Mouse (Mus musculus): ENCODE results near the gene Ppt1.

The Ppt1 gene

GRCm38 (mm10) chr4:122870741-122871140 lies 34.7 kb downstream of the Ppt1 start:
- DNase-seq, result no peak

DNA sequence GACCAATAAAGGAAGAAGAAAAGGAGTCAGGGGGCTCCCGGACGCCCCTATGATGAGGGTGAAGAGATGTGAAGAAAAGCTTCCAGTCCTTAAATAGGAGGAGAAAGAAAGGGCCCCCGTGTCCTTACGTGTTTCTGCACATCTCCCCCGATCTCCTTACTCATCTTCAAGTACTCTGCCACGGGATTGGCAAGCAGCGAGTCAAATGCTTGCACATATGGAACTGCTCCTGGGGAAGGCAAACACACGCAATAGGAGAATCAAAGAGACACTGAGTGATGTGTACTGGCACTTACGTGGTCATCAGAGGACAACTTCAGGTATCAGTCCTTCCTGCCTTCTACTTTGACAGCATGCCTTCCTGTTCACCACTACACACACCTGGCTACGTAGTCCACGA lies 35.2 kb downstream of the Ppt1 start:
- no peak for DNase-seq

DNA sequence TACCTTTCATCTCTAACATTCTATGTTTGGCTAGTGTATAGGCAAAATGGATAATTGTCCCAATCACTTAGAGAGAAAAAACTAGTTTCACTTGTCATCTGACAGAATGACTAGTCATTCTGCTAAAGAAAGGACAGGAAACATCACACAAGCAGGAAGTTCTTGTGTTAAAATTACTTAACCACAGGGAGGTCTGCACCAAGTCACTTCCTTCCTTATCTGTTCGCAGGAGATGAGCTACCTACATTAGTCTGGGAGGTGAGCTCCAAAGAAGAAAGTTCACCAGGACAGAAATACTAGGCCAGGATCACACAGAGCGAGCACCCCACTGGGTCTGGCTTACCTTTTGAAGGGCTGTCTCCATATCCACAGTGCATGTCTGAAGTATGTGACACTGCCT lies 35.9 kb downstream of the Ppt1 start:
- no peak for DNase-seq

- no peak for DNase-seq
Observed at GRCm38 (mm10) chr4:122873003-122873402, 37.0 kb downstream of the Ppt1 start.

GRCm38 (mm10) chr4:122873512-122873911 lies 37.5 kb downstream of the Ppt1 start:
- no peak for DNase-seq

DNA sequence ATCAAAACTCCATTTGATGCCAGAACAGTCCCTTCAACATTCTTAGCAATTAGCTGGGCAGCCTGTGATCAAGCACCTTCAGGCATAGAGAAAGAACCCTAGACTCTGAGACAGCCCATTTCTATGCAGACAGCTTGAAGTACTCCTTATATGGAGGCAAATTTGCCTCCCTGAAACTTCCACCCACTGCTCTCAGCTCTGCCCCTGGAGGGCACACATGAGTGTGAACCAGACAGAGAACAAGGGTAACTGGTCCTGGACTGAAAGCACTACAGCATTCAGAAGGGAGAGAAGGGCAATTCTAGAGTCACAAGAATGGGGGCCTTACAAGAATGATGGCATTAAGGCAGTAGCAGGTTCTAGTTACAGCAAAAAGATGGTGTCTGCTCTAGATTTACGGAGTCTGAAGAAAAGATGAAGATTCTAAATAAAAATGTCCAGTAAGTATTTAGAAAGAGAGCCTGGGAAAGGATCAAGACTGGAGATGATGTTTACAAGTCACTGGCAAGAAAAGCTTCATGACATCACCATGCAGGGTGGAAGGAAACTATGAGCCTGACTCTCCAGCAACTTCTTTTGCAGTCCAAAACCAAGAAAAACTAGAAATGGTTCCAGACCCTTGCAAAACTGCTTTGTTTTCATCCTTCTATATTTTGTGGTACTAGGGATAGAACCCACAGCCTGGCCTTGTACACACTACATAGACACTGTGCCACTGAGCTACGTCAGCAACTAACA lies 42.5 kb downstream of the Ppt1 start:
- DNase-seq, result no peak

GRCm38 (mm10) chr4:122882544-122882943 lies 46.5 kb downstream of the Ppt1 start:
- no peak for DNase-seq

GRCm38 (mm10) chr4:122883294-122883693 lies 47.3 kb downstream of the Ppt1 start:
- no peak for DNase-seq

- no peak for DNase-seq
Observed at GRCm38 (mm10) chr4:122884051-122884450, 48.0 kb downstream of the Ppt1 start.

GRCm38 (mm10) chr4:122884481-122885340 lies 48.7 kb downstream of the Ppt1 start:
- DNase-seq, result peak; percentile 18

DNA sequence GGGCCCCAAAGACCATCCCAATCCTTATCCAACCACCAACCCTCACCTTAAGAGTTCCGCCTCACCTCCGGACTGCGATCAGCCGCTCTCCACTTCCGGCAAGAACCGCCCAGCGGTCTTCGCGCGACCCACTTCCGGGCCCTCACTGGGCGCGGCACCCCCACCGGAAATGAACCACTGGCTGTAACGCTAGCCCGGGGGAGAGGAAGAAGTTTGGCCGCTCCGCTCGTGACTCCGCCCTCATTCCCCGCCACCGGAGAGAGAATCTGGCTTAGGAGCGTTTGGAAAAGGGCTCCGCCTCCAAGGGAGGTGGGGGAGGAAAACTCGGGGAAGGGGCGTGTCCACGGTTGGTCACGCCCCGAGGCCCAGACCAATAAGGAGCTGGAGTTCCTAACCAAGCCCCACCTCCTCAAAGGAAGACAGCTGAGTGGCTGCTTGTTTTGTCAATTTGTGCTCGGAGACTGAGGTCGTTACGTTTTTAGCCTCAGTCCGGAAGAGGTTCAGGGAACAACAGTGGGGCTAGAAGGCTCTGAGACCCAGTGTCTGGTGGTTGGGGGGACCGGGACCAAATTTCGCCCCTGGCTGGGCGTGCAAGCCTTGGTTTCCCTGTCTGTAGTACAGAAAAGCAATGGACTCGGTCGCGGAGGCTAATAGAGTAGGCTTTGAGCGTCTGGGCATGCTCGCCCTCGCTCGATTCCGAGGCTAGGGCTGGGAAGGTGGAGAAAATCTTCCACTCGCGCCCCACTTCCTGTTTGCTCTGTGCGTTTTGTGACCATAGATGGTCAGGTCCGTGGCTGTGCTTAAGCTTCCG lies 49.9 kb downstream of the Ppt1 start, which contains the start of gene Cap1:
TSS of gene Cap1 (minus strand) at position 289 of the 811 bp plus-strand sequence.
- DNase-seq, result peak; percentile 97

DNA sequence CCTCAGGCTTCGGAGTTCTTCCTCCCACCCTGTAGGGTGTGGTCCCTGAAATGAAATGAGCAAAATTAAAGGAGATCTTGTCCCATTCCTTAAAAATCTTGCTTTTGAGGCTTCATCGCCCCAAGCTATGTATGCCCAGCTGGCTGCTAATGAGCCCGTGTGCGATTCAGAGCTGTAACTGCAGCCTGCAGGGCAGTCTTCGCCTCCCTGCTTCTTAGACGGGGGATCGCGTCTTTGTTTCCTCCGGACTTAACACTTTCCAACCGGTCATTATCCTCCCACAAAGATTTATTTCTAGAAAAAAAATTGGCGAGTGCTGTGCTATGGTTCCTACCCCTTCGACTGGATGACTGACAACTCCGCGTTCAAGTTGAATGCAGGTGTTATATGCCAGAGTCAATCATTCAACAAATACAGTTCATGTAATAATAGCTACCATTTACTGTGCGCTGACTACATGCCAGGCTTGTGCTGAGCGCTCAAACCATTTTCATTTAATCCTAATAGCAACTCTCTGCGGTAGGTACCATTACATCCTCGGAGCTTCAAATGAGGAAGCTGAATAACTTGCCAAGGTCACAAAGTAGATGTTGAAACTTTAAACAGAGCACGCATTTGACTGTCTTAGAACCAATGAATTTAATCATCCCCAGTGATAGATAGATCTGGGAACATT lies 50.7 kb downstream of the Ppt1 start:
- no peak for DNase-seq

DNA sequence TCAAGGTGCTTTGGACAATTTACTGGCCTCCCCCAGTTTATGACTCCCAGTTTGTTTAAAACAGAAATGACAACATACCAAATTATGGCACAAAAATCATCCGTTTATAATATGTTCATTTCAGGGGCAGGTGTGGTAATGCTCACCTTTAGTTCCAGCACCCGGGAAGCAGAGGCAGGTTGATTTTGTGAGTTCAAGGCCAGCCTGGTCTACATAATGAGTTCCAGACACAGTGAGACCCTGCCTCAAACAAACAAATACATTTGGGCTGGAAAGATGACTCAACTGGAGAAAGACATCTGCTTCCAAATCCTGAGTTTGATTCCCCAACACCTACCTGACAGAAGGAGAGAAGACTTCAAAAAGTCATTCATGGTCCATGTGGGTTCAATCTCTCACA lies 51.3 kb downstream of the Ppt1 start:
- DNase-seq, result no peak

DNA sequence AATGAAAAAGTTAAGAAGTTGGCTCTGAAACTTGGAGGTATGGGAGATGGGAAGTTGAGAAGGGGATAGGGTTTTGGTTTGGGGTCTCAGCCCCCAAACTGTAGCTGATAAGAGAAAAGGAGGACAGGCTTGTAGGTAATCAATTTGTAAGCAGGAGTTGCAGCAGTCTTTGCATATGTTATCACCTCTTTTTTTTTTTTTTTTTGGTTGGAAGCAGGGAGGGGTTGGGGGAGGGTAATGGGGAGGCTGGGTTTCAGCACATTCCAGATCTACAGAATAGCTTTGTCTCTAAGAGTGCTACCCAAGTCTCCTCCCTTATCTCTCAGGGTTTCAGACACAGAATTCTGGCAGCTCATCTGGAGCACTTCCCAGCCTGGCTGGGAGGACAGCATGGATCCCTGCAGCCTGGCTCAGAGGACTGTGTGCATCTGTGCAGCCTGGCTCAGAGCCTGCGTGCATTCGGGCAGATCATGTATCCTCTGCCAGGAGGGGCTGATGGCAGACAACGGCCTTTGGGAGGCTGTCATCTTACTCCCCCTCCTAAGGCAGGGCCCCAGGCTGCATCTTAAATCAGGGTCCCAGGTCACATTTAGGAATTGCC lies 54.9 kb downstream of the Ppt1 start:
- DNase-seq, result peak; percentile 15

GRCm38 (mm10) chr4:122891597-122891996 lies 55.6 kb downstream of the Ppt1 start:
- no peak for DNase-seq

GRCm38 (mm10) chr4:122892157-122892556 lies 56.1 kb downstream of the Ppt1 start:
- no peak for DNase-seq

DNA sequence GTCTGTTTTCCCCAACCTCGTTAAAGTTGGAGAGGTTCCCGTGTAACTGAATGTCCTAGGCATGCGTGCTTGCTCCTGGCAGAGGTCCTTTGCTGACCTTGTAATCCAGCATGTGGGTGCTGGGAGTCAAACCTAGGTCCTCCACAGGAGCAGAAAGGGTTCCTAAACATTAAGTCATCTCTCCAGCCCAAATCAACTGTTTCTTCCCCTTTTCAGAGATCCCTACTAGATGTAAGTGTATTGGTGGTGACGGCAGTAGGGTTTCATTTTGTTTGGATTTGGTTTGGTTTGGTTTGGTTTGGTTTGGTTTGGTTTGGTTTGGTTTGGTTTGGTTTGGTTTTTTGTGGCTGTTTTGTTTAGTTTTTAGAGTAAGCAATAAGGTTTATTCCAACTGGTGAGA lies 61.7 kb downstream of the Ppt1 start:
- DNase-seq, result no peak

- DNase-seq, result peak; percentile 69
Observed at GRCm38 (mm10) chr4:122898313-122898712, 62.3 kb downstream of the Ppt1 start.

GRCm38 (mm10) chr4:122902156-122902555 lies 66.1 kb downstream of the Ppt1 start:
- peak; percentile 18 for DNase-seq

DNA sequence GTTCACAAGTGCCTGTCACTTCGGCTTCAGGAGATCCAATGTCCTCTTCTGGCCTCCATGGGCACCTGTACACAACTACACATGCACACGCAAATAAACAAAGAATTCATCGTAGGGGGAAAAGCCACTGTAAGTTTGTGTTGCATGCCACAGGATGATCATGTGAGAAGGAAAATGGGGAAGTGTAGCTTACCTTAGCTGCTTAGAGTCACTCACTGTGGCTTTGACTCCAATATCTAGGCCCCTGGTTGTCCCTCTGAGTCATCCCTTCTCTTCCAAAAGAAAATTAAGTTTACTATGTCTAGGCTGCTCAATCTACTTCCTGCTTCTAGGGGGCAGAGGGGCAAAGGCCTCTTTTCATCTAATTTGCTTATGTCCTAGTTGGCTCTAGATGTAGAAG lies 67.7 kb downstream of the Ppt1 start:
- DNase-seq, result no peak

- DNase-seq, result no peak
Observed at GRCm38 (mm10) chr4:122905359-122905758, 69.3 kb downstream of the Ppt1 start.
